Mouse (Mus musculus): ENCODE measurements around the gene Lrrc42.

DNA sequence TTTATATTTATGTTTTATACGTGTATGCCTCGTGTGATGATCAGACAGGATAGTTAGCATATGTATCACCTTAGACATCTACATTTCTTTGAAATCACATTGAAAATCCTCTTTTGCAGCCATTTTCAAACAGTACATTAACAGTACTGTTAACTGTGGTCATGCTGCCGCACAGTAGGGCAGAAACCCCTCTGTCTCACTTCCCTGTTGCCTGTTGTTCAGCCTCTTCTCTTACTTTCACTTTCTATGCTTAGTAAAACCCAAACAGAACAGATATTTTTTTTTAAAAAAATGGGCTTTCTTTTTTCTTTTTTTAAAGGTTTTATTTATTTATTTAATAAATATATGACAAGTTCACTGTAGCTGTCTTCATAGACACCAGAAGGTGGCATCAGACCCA, 59.5 kb downstream of the Lrrc42 start:
- TF ChIP-seq POLR2A (IDR thresholded peaks at IDR 0.05; ENCODE audit: low read depth, low read length): no peak
- TF ChIP-seq CTCF (IDR thresholded peaks at IDR 0.05; ENCODE audit: extremely low read depth, insufficient read length, insufficient replicate concordance, low read depth, low read length): no peak
